Mouse (Mus musculus) lung, postnatal 0 days (tissue): ENCODE data around the gene Taf3.

Experiments
- CTCF ChIP-seq: IDR thresholded peaks from 2 replicates; pipeline ENCODE4 v1.5.1; 2016; ENCODE audit warnings: antibody characterized with exemption, mild to moderate bottlenecking
- EP300 ChIP-seq: IDR thresholded peaks from 2 replicates; pipeline ENCODE4 v1.6.1; 2016; ENCODE audit warnings: antibody characterized with exemption, mild to moderate bottlenecking, control low read depth

DNA sequence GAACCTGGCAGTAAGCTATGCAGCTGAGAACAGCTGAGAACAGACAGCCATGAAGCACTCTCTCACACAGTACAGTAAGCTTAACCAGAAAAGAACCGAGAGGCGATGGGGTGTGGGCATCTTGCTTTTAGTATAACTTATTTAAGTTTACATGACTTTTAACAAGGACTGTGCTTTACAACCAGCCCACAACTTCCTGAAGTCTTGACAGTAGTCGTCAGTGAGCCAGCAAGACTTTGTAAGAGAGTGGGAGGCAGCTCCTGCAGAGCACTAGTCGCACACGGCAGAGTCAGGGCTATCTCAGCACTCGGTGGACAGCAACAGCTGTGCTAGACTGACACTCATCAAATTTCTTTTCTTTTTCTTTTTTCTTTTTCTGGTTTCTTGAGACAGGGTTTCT lies 24.1 kb downstream of the Taf3 start:
- TF ChIP-seq CTCF, result no peak
- no peak for TF ChIP-seq EP300
